Mouse (Mus musculus) bone marrow, adult 2 months (tissue): ENCODE measurements around the gene Gnmt.

Experiments
- CTCF ChIP-seq: fragments of 200-500 bp; IDR thresholded peaks from 2 replicates; pipeline ENCODE4 v1.5.1; 2011; ENCODE audit warnings: low read length, control low read depth; ENCODE audit not compliant: control insufficient read depth, insufficient read depth
- POLR2A ChIP-seq: fragments of 200-500 bp; IDR thresholded peaks from 2 replicates; pipeline ENCODE4 v1.6.1; 2011; ENCODE audit warnings: low read depth, mild to moderate bottlenecking, control low read depth, low read length, borderline replicate concordance; ENCODE audit not compliant: control insufficient read depth

DNA sequence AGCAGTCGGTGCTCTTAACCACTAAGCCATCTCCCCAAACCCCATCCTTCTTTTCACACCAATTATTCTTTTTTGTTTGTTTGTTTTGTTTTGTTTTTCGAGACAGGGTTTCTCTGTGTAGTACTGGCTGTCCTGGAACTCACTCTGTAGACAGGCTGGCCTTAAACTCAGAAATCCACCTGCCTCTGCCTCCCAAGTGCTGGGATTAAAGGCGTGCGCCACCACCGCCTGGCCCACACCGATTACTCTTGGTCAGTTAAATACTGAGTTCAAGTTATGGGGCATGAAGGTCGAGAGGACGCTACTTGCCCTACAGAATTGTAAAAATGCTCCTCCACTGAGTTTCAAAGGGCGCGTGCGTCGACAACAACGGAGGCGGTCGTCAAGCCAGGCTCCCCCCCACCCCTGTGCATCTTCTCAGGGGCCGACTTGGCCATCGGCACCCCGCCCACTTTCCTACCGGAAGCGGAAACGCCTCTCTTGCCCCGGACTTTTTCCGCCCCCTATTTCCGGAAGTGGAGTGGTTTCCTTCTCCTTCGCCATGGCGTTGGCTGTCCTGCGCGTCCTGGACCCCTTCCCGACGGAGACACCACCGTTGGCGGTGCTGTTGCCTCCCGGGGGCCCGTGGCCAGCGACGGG is 17.9 kb downstream of the Gnmt start, which contains the start of gene Pex6:
- TF ChIP-seq POLR2A (peak; percentile 65; the same call in 1 of the 2 replicates), CTCF (no peak)
